In genomic region chr3:52007602-52008252, GRCm38 (mm10) we compare ENCODE assay signal across 7 mouse cellular contexts.
A peak's percentile ranks its signal among the peaks of the same experiment; 100 is the strongest.
DNase-seq lines count a peak whose midpoint lies in the region; ATAC-seq and TF ChIP-seq lines count a peak whose summit lies in the region.

No protein-coding gene starts in this region.

- H3K27me3 ChIP-seq in intestine, postnatal 0 days (replicated peaks; ENCODE audit: control insufficient read depth, insufficient read depth, low read length), result no peaks in the 10 kb centered on the region
- no peaks in the 10 kb centered on the region for H3K27me3 ChIP-seq in limb, embryonic 10.5 days (ENCODE audit: low read depth, poor library complexity, severe bottlenecking)
- no peaks in the 10 kb centered on the region for H3K27me3 ChIP-seq in midbrain, embryonic 13.5 days

- peak overlapping the region; percentile 76 for H3K4me2 ChIP-seq in intestine, postnatal 0 days (replicated peaks; ENCODE audit: low read depth)
- H3K4me2 ChIP-seq in midbrain, embryonic 13.5 days (replicated peaks), result peak overlapping the region; percentile 61

- H3K9me3 ChIP-seq in intestine, postnatal 0 days (ENCODE audit: control insufficient read depth), result no peaks in the 10 kb centered on the region
- H3K9me3 ChIP-seq in limb, embryonic 10.5 days (replicated peaks), result no peaks in the 10 kb centered on the region
- no peaks in the 10 kb centered on the region for H3K9me3 ChIP-seq in midbrain, embryonic 13.5 days

- 1% methylated on average over 20 of the region's 21 CpGs for WGBS in intestine, postnatal 0 days
- whole genome bisulfite sequencing in limb, embryonic 10.5 days, result under 1% methylated on average over 19 of the region's 21 CpGs
- WGBS in midbrain, embryonic 13.5 days, result 0% methylated on average over 18 of the region's 21 CpGs

- H3K27ac ChIP-seq in intestine, postnatal 0 days (ENCODE audit: low read depth, low read length), result peak overlapping the region; percentile 15; the same call in 1 of the 2 replicates
- H3K27ac ChIP-seq in limb, embryonic 10.5 days, result peak overlapping the region; percentile 86
- H3K27ac ChIP-seq in midbrain, embryonic 13.5 days, result peak overlapping the region; percentile 97

- H3K36me3 ChIP-seq in intestine, postnatal 0 days (ENCODE audit: control insufficient read depth, insufficient read depth), result no peaks in the 10 kb centered on the region
- no peaks in the 10 kb centered on the region for H3K36me3 ChIP-seq in limb, embryonic 10.5 days
- H3K36me3 ChIP-seq in midbrain, embryonic 13.5 days, result no peaks in the 10 kb centered on the region

- peak overlapping the region; percentile 31; the same call in 1 of the 2 replicates for H3K9ac ChIP-seq in intestine, postnatal 0 days (ENCODE audit: low read depth, low read length)
- peak overlapping the region; percentile 69 for H3K9ac ChIP-seq in midbrain, embryonic 13.5 days (replicated peaks)

- peak; percentile 51; the same call in 1 of the 2 replicates for TF ChIP-seq CTCF in intestine, postnatal 0 days (IDR thresholded peaks at IDR 0.05; ENCODE audit: low read depth)

- peak; percentile 55 for DNase-seq in adrenal gland, postnatal 10 days
- peak; percentile 79 to 82 for DNase-seq in cerebellum, postnatal 36 days
- peak; percentile 87 for DNase-seq in limb, embryonic 10.5 days (ENCODE audit: low spot score)
- peak; percentile 26 to 31 for DNase-seq in spleen, postnatal 14 days (ENCODE audit: low spot score in 2 of 2)

- H3K4me1 ChIP-seq in intestine, postnatal 0 days (replicated peaks; ENCODE audit: control insufficient read depth, insufficient read depth, low read length), result 0 out of 2 replicates have a peak, but pooled peaks cover 2% of the 10 kb centered on the region
- H3K4me1 ChIP-seq in limb, embryonic 10.5 days, result peaks cover 48% of the 10 kb centered on the region
- H3K4me1 ChIP-seq in midbrain, embryonic 13.5 days (replicated peaks), result peaks cover 51% of the 10 kb centered on the region

- ATAC-seq in granulocyte monocyte progenitor cell, adult 5-6 weeks (replicated peaks; ENCODE audit: poor library complexity, severe bottlenecking), result peak; percentile 61
- ATAC-seq in intestine, postnatal 0 days, result peak; percentile 28; the same call in 1 of the 2 replicates
- peak; percentile 95 for ATAC-seq in midbrain, embryonic 13.5 days

- H3K4me3 ChIP-seq in intestine, postnatal 0 days (ENCODE audit: low read depth, low read length), result peak overlapping the region; percentile 51
- H3K4me3 ChIP-seq in limb, embryonic 10.5 days, result peak overlapping the region; percentile 53
- peak overlapping the region; percentile 33 for H3K4me3 ChIP-seq in midbrain, embryonic 13.5 days (replicated peaks)

Comparison
In these comparisons a context has a peak if more than half of its experiments do, and no peak if none do; other contexts are left out.
1. Peak in every context shown above with its lines: DNase-seq, ATAC-seq, H3K4me3 ChIP-seq and H3K27ac ChIP-seq.
2. DNase-seq: peak in every context shown above with its lines; median percentile 87 in limb, embryonic 10.5 days; 80 in cerebellum, postnatal 36 days; 55 in adrenal gland, postnatal 10 days; 28 in spleen, postnatal 14 days.
3. ATAC-seq: peak in every context shown above with its lines; median percentile 95 in midbrain, embryonic 13.5 days; 61 in granulocyte monocyte progenitor cell, adult 5-6 weeks; 28 in intestine, postnatal 0 days.
4. H3K27ac ChIP-seq: peak in every context shown above with its lines; median percentile 97 in midbrain, embryonic 13.5 days; 86 in limb, embryonic 10.5 days; 15 in intestine, postnatal 0 days.